Mouse (Mus musculus) stomach, postnatal 0 days (tissue): Measurements from ENCODE around the gene Pde2a.

Source experiments
- CTCF ChIP-seq: IDR thresholded peaks from 2 replicates; pipeline ENCODE4 v1.5.1; 2016; ENCODE audit warnings: antibody characterized with exemption, low read depth, mild to moderate bottlenecking, moderate library complexity
- EP300 ChIP-seq: optimal IDR thresholded peaks from 2 replicates; pipeline ENCODE3; 2016; ENCODE audit warnings: antibody characterized with exemption

GRCm38 (mm10) chr7:101480671-101481070 lies 59.2 kb downstream of the Pde2a start:
- no peak for TF ChIP-seq EP300
- TF ChIP-seq CTCF, result no peak
